10 mouse cellular contexts compared by ENCODE assay signal in genomic region chr4:62644031-62644793, GRCm38 (mm10).
DNase-seq lines count a peak whose midpoint lies in the region; ATAC-seq and TF ChIP-seq lines count a peak whose summit lies in the region.
"Had no signal": no experiment of that assay in that cellular context is flagged by ENCODE, and none has a peak within 500 bp of the region (broad histone marks: within the 10 kb centered on the region; RNA-seq: fewer than 3 reads in every experiment).

No protein-coding gene starts in this region.

- H3K4me3 ChIP-seq in hindbrain, embryonic 10.5 days, result no peak overlapping the region
- H3K4me3 ChIP-seq in hindbrain, embryonic 11.5 days (ENCODE audit: low read depth, low read length), result no peak overlapping the region
- H3K4me3 ChIP-seq in stomach, embryonic 14.5 days (ENCODE audit: low read depth, low read length), result no peak overlapping the region
- no peak overlapping the region for H3K4me3 ChIP-seq in stomach, postnatal 0 days (ENCODE audit: low read depth, low read length)
- H3K4me3 ChIP-seq in hindbrain, embryonic 14.5 days (replicated peaks; ENCODE audit: low read length), result no peak overlapping the region
- H3K4me3 ChIP-seq: limb, embryonic 12.5 days; myocyte had no signal

- TF ChIP-seq CTCF in stomach, postnatal 0 days (IDR thresholded peaks at IDR 0.05; ENCODE audit: low read depth), result no peak

- no peaks in the 10 kb centered on the region for H3K9me3 ChIP-seq in hindbrain, embryonic 10.5 days
- no peaks in the 10 kb centered on the region for H3K9me3 ChIP-seq in hindbrain, embryonic 11.5 days (ENCODE audit: control insufficient read depth, low read length)
- no peaks in the 10 kb centered on the region for H3K9me3 ChIP-seq in stomach, embryonic 14.5 days (ENCODE audit: control insufficient read depth, low read depth, low read length)
- no peaks in the 10 kb centered on the region for H3K9me3 ChIP-seq in stomach, postnatal 0 days (ENCODE audit: control insufficient read depth, low read length)
- H3K9me3 ChIP-seq in hindbrain, embryonic 14.5 days (ENCODE audit: control insufficient read depth, low read length), result no peaks in the 10 kb centered on the region
- H3K9me3 ChIP-seq: limb, embryonic 12.5 days had no signal

- peak overlapping the region; percentile 36; the same call in 1 of the 2 replicates for H3K27ac ChIP-seq in hindbrain, embryonic 10.5 days
- H3K27ac ChIP-seq in hindbrain, embryonic 11.5 days (ENCODE audit: low read depth, low read length), result no peak overlapping the region
- 0 out of 2 replicates have a peak overlapping the region, but pooled peaks have one; percentile 27 for H3K27ac ChIP-seq in stomach, embryonic 14.5 days (ENCODE audit: low read length)
- H3K27ac ChIP-seq in stomach, postnatal 0 days (replicated peaks), result no peak overlapping the region
- H3K27ac ChIP-seq in hindbrain, embryonic 14.5 days, result no peak overlapping the region
- H3K27ac ChIP-seq: limb, embryonic 12.5 days had no signal

- H3K4me2 ChIP-seq in hindbrain, embryonic 11.5 days (replicated peaks; ENCODE audit: low read depth, low read length), result no peak overlapping the region
- H3K4me2 ChIP-seq in stomach, embryonic 14.5 days (replicated peaks; ENCODE audit: low read depth, low read length), result no peak overlapping the region
- H3K4me2 ChIP-seq in stomach, postnatal 0 days (replicated peaks; ENCODE audit: low read depth), result no peak overlapping the region
- H3K4me2 ChIP-seq in hindbrain, embryonic 14.5 days (replicated peaks), result no peak overlapping the region
- H3K4me2 ChIP-seq: limb, embryonic 12.5 days had no signal

- peaks cover 45% of the 10 kb centered on the region for H3K4me1 ChIP-seq in hindbrain, embryonic 10.5 days (replicated peaks)
- no peaks in the 10 kb centered on the region for H3K4me1 ChIP-seq in hindbrain, embryonic 11.5 days (replicated peaks; ENCODE audit: control insufficient read depth, insufficient read depth, low read length)
- H3K4me1 ChIP-seq in stomach, embryonic 14.5 days (ENCODE audit: control insufficient read depth, insufficient read depth, low read length), result peaks cover 21% of the 10 kb centered on the region
- H3K4me1 ChIP-seq in stomach, postnatal 0 days (replicated peaks; ENCODE audit: control insufficient read depth, insufficient read depth), result peaks cover 7% of the 10 kb centered on the region; the same call in 1 of the 2 replicates
- peaks cover 11% of the 10 kb centered on the region; the same call in 1 of the 2 replicates for H3K4me1 ChIP-seq in hindbrain, embryonic 14.5 days (replicated peaks; ENCODE audit: control insufficient read depth, insufficient read depth, low read length)

- TF ChIP-seq EP300 in stomach, postnatal 0 days (optimal IDR thresholded peaks at IDR 0.05), result no peak

- H3K27me3 ChIP-seq in hindbrain, embryonic 10.5 days (ENCODE audit: insufficient read depth, poor library complexity, severe bottlenecking), result peaks cover 90% of the 10 kb centered on the region
- peaks cover 3% of the 10 kb centered on the region; the same call in 1 of the 2 replicates for H3K27me3 ChIP-seq in hindbrain, embryonic 11.5 days (ENCODE audit: control insufficient read depth, insufficient read depth, low read length)
- H3K27me3 ChIP-seq in stomach, embryonic 14.5 days (ENCODE audit: control insufficient read depth, insufficient read depth, low read length), result no peaks in the 10 kb centered on the region
- no peaks in the 10 kb centered on the region for H3K27me3 ChIP-seq in stomach, postnatal 0 days (ENCODE audit: control insufficient read depth, insufficient read depth, low read length)
- H3K27me3 ChIP-seq in hindbrain, embryonic 14.5 days (ENCODE audit: control insufficient read depth, insufficient read depth, low read length), result no peaks in the 10 kb centered on the region

- no peak for ATAC-seq in hindbrain, embryonic 11.5 days (ENCODE audit: low FRiP score)
- ATAC-seq in stomach, embryonic 14.5 days (ENCODE audit: insufficient number of reproducible peaks, insufficient read depth, low FRiP score, low read depth), result no peak
- no peak for ATAC-seq in stomach, postnatal 0 days (ENCODE audit: low FRiP score, low TSS enrichment)
- ATAC-seq in hindbrain, embryonic 14.5 days (ENCODE audit: low FRiP score), result peak; percentile 26; the same call in 1 of the 2 replicates

- H3K9ac ChIP-seq in hindbrain, embryonic 11.5 days (ENCODE audit: low read depth, low read length), result no peak overlapping the region
- no peak overlapping the region for H3K9ac ChIP-seq in stomach, embryonic 14.5 days (replicated peaks; ENCODE audit: low read depth, low read length)
- no peak overlapping the region for H3K9ac ChIP-seq in stomach, postnatal 0 days (ENCODE audit: low read length)
- H3K9ac ChIP-seq in hindbrain, embryonic 14.5 days, result no peak overlapping the region
- H3K9ac ChIP-seq: limb, embryonic 12.5 days had no signal

- no peak for DNase-seq in hindbrain, embryonic 10.5 days (ENCODE audit: low spot score)
- DNase-seq in hindbrain, embryonic 11.5 days (ENCODE audit: low spot score), result no peak
- DNase-seq in stomach, postnatal 0 days (ENCODE audit: low spot score), result no peak
- no peak for DNase-seq in hindbrain, embryonic 14.5 days (ENCODE audit: low spot score)
- no peak for DNase-seq in thymus, postnatal 14 days
- no peak for DNase-seq in gastrocnemius, postnatal 25 days
- DNase-seq: cerebellum, postnatal 36 days had no signal

- peaks cover 14% of the 10 kb centered on the region for H3K36me3 ChIP-seq in hindbrain, embryonic 10.5 days
- no peaks in the 10 kb centered on the region for H3K36me3 ChIP-seq in hindbrain, embryonic 11.5 days (ENCODE audit: control insufficient read depth, insufficient read depth, low read length)
- H3K36me3 ChIP-seq in stomach, embryonic 14.5 days (ENCODE audit: control insufficient read depth, insufficient read depth, low read length), result no peaks in the 10 kb centered on the region
- no peaks in the 10 kb centered on the region for H3K36me3 ChIP-seq in stomach, postnatal 0 days (ENCODE audit: control insufficient read depth, insufficient read depth, low read length)
- 0 out of 2 replicates have a peak, but pooled peaks cover 4% of the 10 kb centered on the region for H3K36me3 ChIP-seq in hindbrain, embryonic 14.5 days (replicated peaks; ENCODE audit: control insufficient read depth, insufficient read depth)
- H3K36me3 ChIP-seq: limb, embryonic 12.5 days had no signal

- WGBS in hindbrain, embryonic 10.5 days, result 79% methylated on average over 11 of the region's 11 CpGs
- WGBS in hindbrain, embryonic 11.5 days, result 69% methylated on average over 11 of the region's 11 CpGs
- WGBS in stomach, embryonic 14.5 days, result 60% methylated on average over 11 of the region's 11 CpGs
- 61% methylated on average over 11 of the region's 11 CpGs for WGBS in stomach, postnatal 0 days
- 72% methylated on average over 11 of the region's 11 CpGs for WGBS in hindbrain, embryonic 14.5 days

Comparison
In these comparisons a context has a peak if more than half of its experiments do, and no peak if none do; other contexts are left out.
1. H3K27ac ChIP-seq: peak in hindbrain, embryonic 10.5 days (single experiment) and stomach, embryonic 14.5 days (single experiment); none in hindbrain, embryonic 11.5 days (single experiment), stomach, postnatal 0 days (single experiment) and hindbrain, embryonic 14.5 days (single experiment).